Mouse (Mus musculus) adrenal gland, postnatal 25 days (tissue): Measurements from ENCODE around the gene Prdx6. TPM values are rescaled to one million over a fixed set of nuclear protein-coding genes. Genes with fewer than 3 reads are reported as not detected.
"Not testable (repeated sequence)": the region's sequence is repeated elsewhere in the genome, so short reads cannot be mapped to it uniquely, and the experiment has no call there.

Source experiments
- DNase-seq: peaks from one replicate; pipeline ENCODE4 v3.0.0; 2021; ENCODE audit warnings: mixed read lengths
- total RNA-seq: library from RNA; stranded (reverse); gene quantifications from 2 replicates; pipeline ENCODE4 v1.2.3, GENCODE M21; 2021

Gene Prdx6
- total RNA-seq, 1 experiment from 2014 or later: 567 TPM

DNA sequence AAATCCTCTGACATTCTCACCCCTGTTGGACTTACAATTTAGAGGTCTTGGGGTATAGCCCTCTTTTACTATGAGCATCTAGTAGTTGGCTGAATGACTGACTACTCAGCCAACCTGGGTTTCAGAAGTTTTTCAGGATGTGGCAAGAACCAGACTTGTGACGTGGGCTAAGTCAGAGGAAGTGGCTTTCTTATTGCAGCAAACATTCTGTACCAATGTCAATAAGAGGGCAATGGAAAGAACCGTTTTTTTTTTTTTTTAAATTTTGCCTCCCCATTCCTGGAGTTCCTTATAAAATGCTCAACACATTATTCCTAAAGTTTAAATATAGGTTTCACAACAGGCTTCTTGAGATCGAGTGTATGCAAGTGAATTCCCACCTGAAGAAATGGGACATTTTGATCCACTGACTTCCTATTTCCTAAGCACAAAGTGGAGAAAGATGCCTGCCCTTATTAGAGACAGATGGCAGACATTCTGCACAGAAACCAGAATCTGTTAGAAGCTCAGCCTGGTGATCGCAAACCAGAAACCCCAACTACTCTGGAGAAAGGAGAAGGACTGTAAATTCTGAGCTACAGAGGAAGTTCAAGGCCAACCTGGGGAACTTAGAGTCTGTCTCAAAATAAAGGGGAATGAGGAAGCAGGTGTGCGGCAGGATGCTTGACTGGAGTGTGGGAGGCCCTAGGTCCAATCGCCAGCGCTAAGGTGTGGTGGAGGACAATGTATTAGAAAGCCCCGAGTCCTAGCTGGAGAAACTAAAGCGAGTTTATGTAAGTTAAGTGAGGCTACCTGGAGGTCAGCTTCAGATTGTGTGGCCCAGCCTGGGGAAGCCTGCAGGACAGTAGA, 622 bp upstream of the Prdx6 start:
- DNase-seq: no peak

DNA sequence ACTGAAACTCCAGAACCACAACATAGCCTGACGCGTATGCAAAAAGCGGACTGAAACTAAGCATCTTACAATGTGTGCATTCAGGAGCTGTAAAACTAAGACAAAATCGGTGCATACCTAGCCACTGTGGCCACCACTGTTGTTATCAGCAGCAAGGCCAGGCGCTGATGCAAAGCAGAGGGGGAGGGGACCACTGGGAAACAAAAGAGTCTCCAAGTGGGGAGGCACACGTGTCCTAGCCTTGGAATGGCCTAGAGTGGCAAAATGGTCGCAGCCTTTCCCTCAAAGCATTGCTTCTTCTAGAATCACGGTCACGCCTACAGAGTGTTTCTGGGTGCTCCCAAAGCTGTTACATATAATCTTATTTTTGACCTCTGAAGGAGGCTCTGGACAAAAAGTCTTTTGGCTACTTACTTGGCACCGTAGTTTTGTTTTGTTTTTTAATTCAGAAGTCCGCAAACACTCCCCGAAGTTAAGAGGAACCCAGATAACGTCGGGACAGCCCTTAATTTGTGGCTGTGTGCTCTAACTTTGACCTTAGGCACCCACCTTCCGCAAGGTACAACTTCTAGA, 902 bp downstream of the Prdx6 start:
- DNase-seq: peak; percentile 50

DNA sequence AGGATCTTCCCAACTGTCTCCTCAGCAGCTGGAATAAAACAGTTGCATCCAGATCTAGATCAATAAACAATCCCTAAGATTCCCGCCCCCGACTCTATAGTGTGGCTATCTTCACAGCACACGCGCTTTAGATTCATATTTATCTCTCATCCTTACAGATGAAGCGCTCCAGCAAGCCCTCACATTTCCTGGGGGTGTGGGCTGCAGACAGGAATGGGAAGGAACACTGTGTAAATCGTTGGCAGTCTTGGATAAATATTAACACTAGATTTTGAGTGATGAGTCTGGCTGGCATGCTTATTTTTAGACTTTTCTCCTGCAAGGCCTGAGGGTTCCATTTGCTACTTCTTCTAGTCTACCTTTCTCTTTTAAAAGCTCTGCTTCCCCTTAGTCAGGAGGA, 1.6 kb downstream of the Prdx6 start:
- no peak for DNase-seq

GRCm38 (mm10) chr1:161248685-161249084, 2.3 kb downstream of the Prdx6 start:
- no peak for DNase-seq

GRCm38 (mm10) chr1:161247643-161248580, 3.1 kb downstream of the Prdx6 start:
- DNase-seq: peak; percentile 30

GRCm38 (mm10) chr1:161247176-161247575, 3.8 kb downstream of the Prdx6 start:
- no peak for DNase-seq

DNA sequence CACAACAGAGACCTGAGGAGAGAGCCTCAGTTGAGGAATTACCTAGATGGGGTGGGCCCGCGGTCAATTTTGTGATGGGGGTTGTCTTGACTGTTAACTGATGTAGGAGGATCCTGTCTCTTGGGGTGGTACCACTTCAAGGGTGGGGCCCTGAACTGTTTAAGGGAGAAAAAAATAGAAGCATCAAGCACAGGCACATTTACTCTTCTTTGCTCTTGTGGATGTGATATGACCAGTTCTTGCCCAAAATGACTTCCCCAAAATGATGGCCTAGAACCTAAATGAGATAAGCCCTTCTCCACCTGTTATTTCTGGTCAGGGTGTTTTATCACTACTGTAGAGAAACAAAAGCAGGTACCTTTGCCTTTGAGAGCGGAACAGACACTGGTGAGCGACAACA, 13.3 kb downstream of the Prdx6 start:
- DNase-seq: no peak

GRCm38 (mm10) chr1:161237339-161237738, 13.7 kb downstream of the Prdx6 start:
- DNase-seq: no peak

DNA sequence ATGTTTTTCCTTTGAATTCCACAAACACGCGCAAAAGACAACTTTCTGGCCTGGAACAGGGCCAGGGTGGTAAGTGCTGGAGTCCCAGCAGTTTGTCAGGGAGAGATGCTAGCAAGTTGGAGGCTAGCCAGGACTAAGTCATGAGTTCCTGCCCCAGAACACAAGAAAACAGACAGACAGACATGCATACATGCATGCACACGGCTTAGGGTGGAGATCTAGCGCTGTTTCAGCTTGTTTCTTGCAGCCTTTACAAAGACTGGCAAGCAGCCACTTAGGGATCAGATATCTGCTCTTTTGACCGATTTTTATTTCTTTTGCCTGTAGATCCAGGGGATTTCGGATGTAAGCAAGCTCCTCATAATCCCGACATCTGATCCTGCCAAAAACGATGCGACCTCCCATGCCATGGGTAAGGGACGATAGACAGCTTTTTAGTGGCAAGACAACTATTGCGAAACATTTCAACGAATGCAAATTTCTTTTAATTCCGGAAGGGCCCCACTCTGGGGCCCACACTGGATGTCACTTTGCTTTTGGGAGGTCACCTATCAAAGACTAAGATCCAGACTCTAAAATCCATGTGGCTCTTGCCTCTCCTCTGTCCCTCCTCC, 17.7 kb downstream of the Prdx6 start:
- DNase-seq: no peak

DNA sequence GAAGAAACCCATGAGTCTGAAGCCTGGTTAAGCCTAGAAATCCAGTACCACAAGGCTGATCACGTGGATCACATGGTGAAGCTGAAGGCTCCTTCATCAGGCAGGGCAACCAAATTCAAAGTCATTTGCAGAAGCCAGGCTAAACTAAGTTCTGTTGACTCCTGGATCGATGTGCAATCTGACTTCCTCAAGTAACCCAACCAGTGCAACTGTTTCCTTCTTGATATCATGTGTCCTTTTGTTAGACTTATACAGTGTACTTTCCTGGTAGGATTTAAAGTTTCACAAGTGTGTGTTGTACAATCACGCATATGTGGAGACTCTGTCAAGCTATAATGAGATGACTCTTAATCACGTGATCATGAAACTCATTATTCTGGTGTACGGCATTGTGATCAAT, 18.8 kb downstream of the Prdx6 start:
- DNase-seq: no peak

DNA sequence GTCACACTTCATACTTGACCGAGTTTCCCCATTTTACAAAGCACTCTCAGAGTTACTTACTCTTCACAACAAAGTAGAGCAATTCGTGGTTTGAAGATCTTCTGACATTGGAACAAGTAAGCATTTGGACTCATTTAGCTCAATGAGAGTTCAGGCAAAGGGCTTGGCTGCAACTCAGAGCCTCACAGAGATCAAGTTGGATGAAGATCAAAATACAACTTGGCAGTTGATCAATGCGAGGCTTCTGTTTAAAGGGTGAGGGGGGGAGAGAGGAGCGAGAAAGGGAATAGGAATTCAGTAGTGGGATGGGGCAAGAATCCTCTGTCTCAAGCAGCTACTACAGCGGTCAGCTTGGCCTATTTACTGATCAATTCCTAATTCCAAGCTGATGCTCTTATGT, 26.2 kb downstream of the Prdx6 start:
- DNase-seq: no peak

DNA sequence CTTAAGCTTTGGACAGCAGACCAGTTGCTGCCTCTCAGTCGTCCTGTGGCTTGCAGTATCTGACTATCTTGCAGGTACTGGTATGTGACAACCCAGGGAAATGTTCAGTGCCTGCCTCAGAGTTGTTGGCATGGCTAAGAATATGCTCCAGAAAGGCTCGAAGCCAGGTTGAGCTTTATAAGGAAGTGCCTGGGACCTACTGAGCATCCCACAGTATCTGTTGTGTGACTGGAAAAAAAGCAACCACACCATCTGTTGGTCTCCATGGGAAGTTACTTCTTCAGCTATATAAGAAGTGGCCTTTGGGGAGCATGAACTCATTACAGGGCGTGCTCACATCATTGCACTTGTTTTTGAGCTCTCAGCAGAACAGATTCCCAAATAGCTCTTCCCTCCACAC, 31.2 kb downstream of the Prdx6 start:
- no peak for DNase-seq

GRCm38 (mm10) chr1:161214465-161214864, 36.6 kb downstream of the Prdx6 start:
- peak; percentile 21 for DNase-seq

DNA sequence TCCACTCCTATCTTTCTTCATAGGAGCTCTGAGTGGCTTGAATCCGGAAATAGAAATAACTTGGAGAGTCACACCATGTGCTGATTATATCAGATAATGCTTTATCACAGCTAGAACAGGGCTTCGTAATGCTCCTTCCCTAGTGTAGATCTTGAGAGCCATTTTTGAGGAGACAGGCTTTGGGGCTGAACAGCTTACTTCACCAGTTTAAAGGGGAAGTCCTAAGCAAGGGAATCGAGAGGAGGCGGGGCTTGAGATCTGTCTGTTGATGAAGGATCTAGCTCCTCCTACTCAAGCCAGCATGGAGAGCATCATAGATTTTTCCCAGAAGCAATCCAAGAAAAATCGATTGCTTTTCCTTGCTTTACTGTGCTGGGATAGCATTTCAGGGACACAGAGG, 51.2 kb downstream of the Prdx6 start:
- no peak for DNase-seq

DNA sequence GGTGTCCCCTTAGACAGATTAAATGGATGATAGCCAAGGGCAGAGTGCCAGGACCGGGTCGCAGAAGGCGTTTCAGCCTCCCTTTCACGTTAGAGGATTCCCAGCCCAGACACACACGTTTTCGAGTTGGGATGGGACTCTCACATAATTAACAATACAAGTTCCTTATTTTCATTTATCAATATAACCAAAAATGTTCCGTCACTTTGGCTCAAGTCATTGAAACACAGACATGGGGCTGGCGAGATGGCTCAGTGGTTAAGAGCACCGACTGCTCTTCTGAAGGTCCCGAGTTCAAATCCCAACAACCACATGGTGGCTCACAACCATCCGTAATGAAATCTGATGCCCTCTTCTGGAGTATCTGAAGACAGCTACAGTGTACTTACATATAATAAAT, 54.7 kb downstream of the Prdx6 start:
- DNase-seq: not testable (repeated sequence)

GRCm38 (mm10) chr1:161195541-161196351, 55.3 kb downstream of the Prdx6 start:
- peak; percentile 76 for DNase-seq

GRCm38 (mm10) chr1:161190253-161190910, 60.6 kb downstream of the Prdx6 start:
- DNase-seq: no peak
